Mouse (Mus musculus) CH12.LX (cell line): ENCODE measurements around the gene Lamp2. TPM values are rescaled to one million over a fixed set of nuclear protein-coding genes. Genes with fewer than 3 reads are reported as not detected.

Experiments used
- DNase-seq: peaks from one replicate; pipeline ENCODE4 v3.0.0-alpha.2; 2013; ENCODE audit errors: extremely low read depth
- H3K27ac ChIP-seq: 2 replicates; pipeline ENCODE4 v1.5.1; 2012; ENCODE audit warnings: low read depth, mild to moderate bottlenecking, control low read depth, moderate library complexity; ENCODE audit not compliant: insufficient read depth
- H3K27me3 ChIP-seq: replicated peaks from 2 replicates; pipeline ENCODE3; 2012; ENCODE audit warnings: inconsistent platforms
- H3K36me3 ChIP-seq, 2 experiments: replicated peaks in 1 of 2; 2 replicates each; pipeline versions ENCODE3 to v1.6.1; 2012; ENCODE audit warnings: inconsistent platforms in 1 of 2, low read length in 1 of 2, mild to moderate bottlenecking in 1 of 2, mixed read lengths in 1 of 2, moderate library complexity in 1 of 2; ENCODE audit not compliant: control insufficient read depth in 1 of 2, insufficient read depth in 1 of 2
- H3K4me1 ChIP-seq, 2 experiments: 2 replicates each; pipeline ENCODE4 v1.6.1; 2012; ENCODE audit warnings: inconsistent platforms in 1 of 2, moderate library complexity in 1 of 2; ENCODE audit not compliant: insufficient read depth in 2 of 2, control insufficient read depth in 1 of 2
- H3K4me2 ChIP-seq: 2 replicates; pipeline ENCODE4 v1.6.1; 2012; ENCODE audit warnings: low read depth, mild to moderate bottlenecking, control low read depth; ENCODE audit not compliant: poor library complexity, insufficient read depth, severe bottlenecking
- H3K4me3 ChIP-seq, 3 experiments: fragments of 150-350 bp in 1 of 3; sonication (generic) in 1 of 3; replicated peaks in 1 of 3; 2 replicates each; pipeline versions ENCODE3 to v1.5.1; 2011 to 2012; ENCODE audit warnings: low read depth in 2 of 3, low read length in 2 of 3, mild to moderate bottlenecking in 2 of 3, moderate library complexity in 2 of 3, control low read depth in 1 of 3, improper control_type of control experiment in 1 of 3, inconsistent platforms in 1 of 3, mixed read lengths in 1 of 3; ENCODE audit not compliant: poor library complexity in 1 of 3
- H3K79me2 ChIP-seq: replicated peaks from 2 replicates; pipeline ENCODE4 v1.6.1; 2012; ENCODE audit warnings: mild to moderate bottlenecking, moderate library complexity; ENCODE audit not compliant: control insufficient read depth, poor library complexity, insufficient read depth, severe bottlenecking; ENCODE audit errors: extremely low read depth
- H3K9ac ChIP-seq: 2 replicates; pipeline ENCODE4 v1.6.1; 2012; ENCODE audit warnings: low read depth, mild to moderate bottlenecking, control low read depth, moderate library complexity; ENCODE audit not compliant: insufficient read depth
- H3K9me3 ChIP-seq: replicated peaks from 2 replicates; pipeline ENCODE3; 2012; ENCODE audit warnings: low read length, inconsistent platforms, mixed read lengths
- CHD2 ChIP-seq: IDR thresholded peaks from 2 replicates; pipeline ENCODE4 v1.6.1; 2011; ENCODE audit warnings: low read length, improper control_type of control experiment
- CTCF ChIP-seq, 2 experiments: IDR thresholded peaks in 1 of 2; conservative IDR thresholded peaks in 1 of 2; 2 replicates each; pipeline ENCODE4 v1.5.1; 2011 to 2012; ENCODE audit warnings: low read depth in 2 of 2, low read length in 2 of 2, improper control_type of control experiment in 1 of 2, inconsistent platforms in 1 of 2, mild to moderate bottlenecking in 1 of 2, moderate library complexity in 1 of 2
- EP300 ChIP-seq: IDR thresholded peaks from 2 replicates; pipeline ENCODE4 v1.6.1; 2011; ENCODE audit warnings: low read length, improper control_type of control experiment
- MAFK ChIP-seq: IDR thresholded peaks from 2 replicates; pipeline ENCODE4 v1.6.1; 2011; ENCODE audit warnings: low read length, improper control_type of control experiment; ENCODE audit not compliant: insufficient replicate concordance
- MAX ChIP-seq: IDR thresholded peaks from 2 replicates; pipeline ENCODE4 v1.6.1; 2011; ENCODE audit warnings: low read length, improper control_type of control experiment
- MEF2A ChIP-seq: IDR thresholded peaks from 2 replicates; pipeline ENCODE4 v1.6.1; 2014; ENCODE audit warnings: low read depth, mild to moderate bottlenecking, inconsistent platforms, low read length, improper control_type of control experiment, borderline replicate concordance
- MXI1 ChIP-seq: IDR thresholded peaks from 2 replicates; pipeline ENCODE4 v1.6.1; 2011; ENCODE audit warnings: mild to moderate bottlenecking, low read depth, low read length, improper control_type of control experiment
- MYC ChIP-seq: IDR thresholded peaks from 2 replicates; pipeline ENCODE4 v1.6.1; 2011; ENCODE audit warnings: low read depth, mild to moderate bottlenecking, improper control_type of control experiment, low read length
- NELFE ChIP-seq: IDR thresholded peaks from 2 replicates; pipeline ENCODE4 v1.6.1; 2011; ENCODE audit warnings: low read depth, low read length, improper control_type of control experiment
- NRF1 ChIP-seq: IDR thresholded peaks from 2 replicates; pipeline ENCODE4 v1.6.1; 2014; ENCODE audit warnings: low read depth, mild to moderate bottlenecking, inconsistent platforms, low read length, improper control_type of control experiment, moderate library complexity
- PAX5 ChIP-seq: IDR thresholded peaks from 2 replicates; pipeline ENCODE4 v1.6.1; 2012; ENCODE audit warnings: low read length, inconsistent platforms, mixed read lengths
- POLR2AphosphoS2 ChIP-seq: IDR thresholded peaks from 2 replicates; pipeline ENCODE4 v1.6.1; 2011; ENCODE audit warnings: low read depth, low read length, improper control_type of control experiment
- RAD21 ChIP-seq: IDR thresholded peaks from 2 replicates; pipeline ENCODE4 v1.6.1; 2011; ENCODE audit warnings: low read depth, mild to moderate bottlenecking, low read length, improper control_type of control experiment, moderate library complexity
- TCF12 ChIP-seq: IDR thresholded peaks from 2 replicates; pipeline ENCODE4 v1.6.1; 2014; ENCODE audit warnings: low read depth, mild to moderate bottlenecking, inconsistent platforms, low read length, improper control_type of control experiment
- ZC3H11A ChIP-seq: IDR thresholded peaks from 2 replicates; pipeline ENCODE4 v1.6.1; 2012; ENCODE audit warnings: low read depth, mild to moderate bottlenecking, inconsistent platforms, low read length, improper control_type of control experiment
- ZKSCAN1 ChIP-seq: IDR thresholded peaks from 2 replicates; pipeline ENCODE4 v1.6.1; 2012; ENCODE audit warnings: low read depth, inconsistent platforms, low read length, improper control_type of control experiment, borderline replicate concordance
- ZNF384 ChIP-seq: IDR thresholded peaks from 2 replicates; pipeline ENCODE4 v1.6.1; 2012; ENCODE audit warnings: low read depth, low read length, improper control_type of control experiment, inconsistent platforms
- dilution Hi-C: fragments of 300-500 bp; cut with MboI; formaldehyde crosslinking; loops from 2 replicates; pipeline ENCODE4 v1.14.3; 2020; ENCODE audit warnings: low sequenced_read_pairs; ENCODE audit not compliant: extremely low pct_unique_long_range_greater_than_20kb, extremely low pct_ligation_motif_present
- in situ Hi-C: fragments of 300-500 bp; cut with MboI; formaldehyde crosslinking; loops from 3 replicates; pipeline ENCODE4 v1.14.3; 2019; ENCODE audit warnings: low sequenced_read_pairs, low pct_ligation_motif_present, low pct_unique_long_range_greater_than_20kb, mixed read lengths
- polyA plus RNA-seq: library from polyadenylated mRNA; unstranded; fragments of >175 nt; gene quantifications from 2 replicates; pipeline ENCODE4 v1.2.1, GENCODE M21; 2012; ENCODE audit warnings: low read depth; ENCODE audit not compliant: insufficient read length
- total RNA-seq, 2 experiments: library from RNA; depleted of rRNA; stranded (reverse); fragments of 300-350 nt in 1 of 2; fragments of >200 nt in 1 of 2; gene quantifications; 2 replicates each; pipeline ENCODE4 v1.2.3; 2012 to 2014

The Lamp2 gene
- total and polyA plus RNA-seq, 3 experiments: 35.3 to 79.9 (median 66.2) TPM

DNA sequence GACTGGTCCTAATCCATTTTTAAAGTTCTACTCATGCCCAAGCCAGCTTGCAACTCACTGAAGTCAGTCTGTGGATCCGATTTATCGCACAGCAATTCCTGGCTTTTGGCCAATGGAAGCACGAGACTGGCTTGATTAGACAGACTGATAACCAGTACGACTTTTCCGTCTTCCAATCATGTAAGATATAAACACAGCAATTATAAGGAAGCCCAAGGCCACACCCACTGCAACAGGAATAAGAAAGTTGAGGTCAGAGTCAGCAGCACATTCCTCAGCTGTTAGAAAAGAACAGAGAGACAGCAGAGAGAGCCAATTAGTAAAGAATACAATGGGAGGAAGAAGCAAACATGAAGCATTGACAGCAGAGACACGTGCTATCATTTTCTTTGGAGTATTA is 54.2 kb downstream of the Lamp2 start:
- dilution Hi-C loops: no loop called here

DNA sequence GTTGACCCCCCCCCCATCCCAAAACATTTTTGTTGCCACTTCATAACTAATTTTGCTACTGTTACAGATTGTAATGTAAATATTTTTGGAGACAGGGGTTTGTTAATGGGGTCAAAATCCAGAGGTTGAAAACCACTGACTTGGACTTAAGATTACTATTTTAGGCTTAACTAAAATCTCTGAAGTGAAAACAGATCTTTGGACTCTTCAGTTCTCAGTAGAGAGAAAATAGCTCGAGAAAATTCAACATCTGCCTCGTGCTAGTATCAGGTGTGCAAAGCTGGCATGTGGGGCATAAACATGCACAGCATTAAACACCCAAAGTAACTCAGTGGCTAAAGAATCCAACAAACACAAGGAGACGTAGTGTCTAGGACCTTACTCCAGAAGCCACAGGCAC is 55.6 kb downstream of the Lamp2 start:
- H3K9ac ChIP-seq: no peak overlapping the region
- no peak overlapping the region for H3K4me3 ChIP-seq
- H3K9me3 ChIP-seq: no peaks in the 10 kb centered on the region
- DNase-seq: no peak
- TF ChIP-seq NRF1 (no peak), MEF2A (no peak), MAFK (no peak), TCF12 (no peak)
- no peak overlapping the region for H3K4me2 ChIP-seq
- H3K27me3 ChIP-seq: no peaks in the 10 kb centered on the region
- no peaks in the 10 kb centered on the region for H3K4me1 ChIP-seq
- H3K27ac ChIP-seq: no peak overlapping the region
- H3K36me3 ChIP-seq: peaks cover 0 to 3% of the 10 kb centered on the region in 2 experiments
- no peaks in the 10 kb centered on the region for H3K79me2 ChIP-seq
- dilution Hi-C loops (no loop called here), in situ Hi-C loops (no loop called here)

More for the DNA sequence above, 54.2 kb downstream of the Lamp2 start:
- no peak for TF ChIP-seq ZNF384
- TF ChIP-seq POLR2AphosphoS2: no peak
- no peak for TF ChIP-seq CTCF (conservative IDR thresholded peaks at IDR 0.05 in 1 of 2, IDR thresholded peaks at IDR 0.05 in 1 of 2; ENCODE audit: low read depth in 2 of 2, low read length in 2 of 2)
- no peak for TF ChIP-seq MXI1
- TF ChIP-seq RAD21: no peak
- no peak for TF ChIP-seq PAX5
- TF ChIP-seq ZC3H11A: no peak
- TF ChIP-seq NRF1: no peak
- no peak for TF ChIP-seq TCF12
- TF ChIP-seq EP300: no peak
- TF ChIP-seq MYC: no peak
- no peak for TF ChIP-seq MEF2A
- TF ChIP-seq ZKSCAN1: no peak
- no peak for TF ChIP-seq MAX
- TF ChIP-seq CHD2: no peak
- TF ChIP-seq NELFE: no peak
- Histone ChIP-seq H3K4me1 (no peaks in the 10 kb centered on the region), H3K4me2 (no peak overlapping the region), H3K27me3 (no peaks in the 10 kb centered on the region), H3K79me2 (no peaks in the 10 kb centered on the region), H3K9ac (no peak overlapping the region), H3K9me3 (no peaks in the 10 kb centered on the region), H3K27ac (no peak overlapping the region), H3K36me3 (peaks cover 0 to 3% of the 10 kb centered on the region in 2 experiments), H3K4me3 (no peak overlapping the region)
- in situ Hi-C loops: no loop called here
- no peak for DNase-seq
